Mouse (Mus musculus) lung, postnatal 0 days (tissue): ENCODE results near the gene Uhrf2.

Experiments
- CTCF ChIP-seq: IDR thresholded peaks from 2 replicates; pipeline ENCODE4 v1.5.1; 2016; ENCODE audit warnings: antibody characterized with exemption, mild to moderate bottlenecking
- EP300 ChIP-seq: IDR thresholded peaks from 2 replicates; pipeline ENCODE4 v1.6.1; 2016; ENCODE audit warnings: antibody characterized with exemption, mild to moderate bottlenecking, control low read depth

DNA sequence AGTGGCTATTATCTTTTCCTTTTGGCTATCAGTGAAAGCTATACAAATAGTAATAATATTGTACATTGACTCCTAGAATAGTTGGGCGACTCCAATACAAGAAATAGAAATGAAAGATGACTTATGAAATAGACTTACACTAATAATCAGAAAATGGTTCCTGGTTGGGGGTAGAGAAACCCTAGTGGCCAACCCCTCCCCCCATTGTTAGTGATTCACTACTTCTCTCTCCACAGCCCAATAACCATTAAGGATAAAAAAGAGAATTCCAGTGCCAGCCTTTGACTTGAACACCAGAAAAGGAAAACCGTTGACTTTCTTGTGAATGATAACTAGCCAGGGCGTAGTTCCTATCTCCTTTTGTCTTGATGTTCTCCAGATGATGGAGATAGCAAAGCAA lies 1.9 kb downstream of the Uhrf2 start:
- TF ChIP-seq CTCF: no peak
- no peak for TF ChIP-seq EP300
